Mouse (Mus musculus): Measurements from ENCODE around the gene Usp22. TPM values are rescaled to one million over a fixed set of nuclear protein-coding genes. Genes with fewer than 3 reads are reported as not detected.
"Not testable (repeated sequence)": the region's sequence is repeated elsewhere in the genome, so short reads cannot be mapped to it uniquely, and the experiment has no call there.

The Usp22 gene
- polyA plus RNA-seq, 1 experiment, result 14.2 TPM

GRCm38 (mm10) chr11:61143564-61144469 lies 31.0 kb downstream of the Usp22 start:
- H3K27ac ChIP-seq (ENCODE audit: control insufficient read depth, insufficient read depth, low read depth, low read length, poor library complexity), result peak overlapping the region; percentile 2; the same call in 1 of the 2 replicates
- TF ChIP-seq CTCF (IDR thresholded peaks at IDR 0.05; ENCODE audit: control insufficient read depth, insufficient read depth, low read length) (0 out of 2 replicates have a peak, but pooled peaks have one; percentile 24), POLR2A (IDR thresholded peaks at IDR 0.05; ENCODE audit: borderline replicate concordance, control insufficient read depth, low read depth, low read length) (no peak)

GRCm38 (mm10) chr11:61142941-61143530 lies 31.8 kb downstream of the Usp22 start:
- Histone ChIP-seq H3K4me1 (ENCODE audit: control insufficient read depth, insufficient read depth, low read length) (no peaks in the 10 kb centered on the region; the same call in 1 of the 2 replicates), H3K4me3 (replicated peaks; ENCODE audit: control insufficient read depth, low read depth, low read length) (peak overlapping the region; percentile 79), H3K27ac (ENCODE audit: control insufficient read depth, insufficient read depth, low read depth, low read length, poor library complexity) (peak overlapping the region; percentile 2)
- 5% methylated on average over 6 of the region's 6 CpGs for WGBS
- no peak for TF ChIP-seq POLR2A (IDR thresholded peaks at IDR 0.05; ENCODE audit: borderline replicate concordance, control insufficient read depth, low read depth, low read length)
- TF ChIP-seq CTCF (IDR thresholded peaks at IDR 0.05; ENCODE audit: control insufficient read depth, insufficient read depth, low read length), result no peak

More at GRCm38 (mm10) chr11:61143564-61144469, 31.0 kb downstream of the Usp22 start:
- WGBS, result 24% methylated on average over 7 of the region's 7 CpGs
- Histone ChIP-seq H3K4me3 (replicated peaks; ENCODE audit: control insufficient read depth, low read depth, low read length) (peak overlapping the region; percentile 79), H3K4me1 (ENCODE audit: control insufficient read depth, insufficient read depth, low read length) (no peaks in the 10 kb centered on the region; the same call in 1 of the 2 replicates)

- no peak for TF ChIP-seq CTCF (IDR thresholded peaks at IDR 0.05; ENCODE audit: control insufficient read depth, insufficient read depth, low read length)
- no peak for TF ChIP-seq POLR2A (IDR thresholded peaks at IDR 0.05; ENCODE audit: borderline replicate concordance, control insufficient read depth, low read depth, low read length)
- H3K4me3 ChIP-seq (replicated peaks; ENCODE audit: control insufficient read depth, low read depth, low read length), result peak overlapping the region; percentile 79
- peak overlapping the region; percentile 2; the same call in 1 of the 2 replicates for H3K27ac ChIP-seq (ENCODE audit: control insufficient read depth, insufficient read depth, low read depth, low read length, poor library complexity)
- H3K4me1 ChIP-seq (ENCODE audit: control insufficient read depth, insufficient read depth, low read length), result no peaks in the 10 kb centered on the region; the same call in 1 of the 2 replicates
- 0% methylated on average over 3 of the region's 3 CpGs for WGBS
Observed at GRCm38 (mm10) chr11:61142262-61142661, 32.6 kb downstream of the Usp22 start.

- Histone ChIP-seq H3K27ac (ENCODE audit: control insufficient read depth, insufficient read depth, low read depth, low read length, poor library complexity) (no peak overlapping the region), H3K4me1 (ENCODE audit: control insufficient read depth, insufficient read depth, low read length) (no peaks in the 10 kb centered on the region; the same call in 1 of the 2 replicates), H3K4me3 (replicated peaks; ENCODE audit: control insufficient read depth, low read depth, low read length) (no peak overlapping the region)
- TF ChIP-seq CTCF (IDR thresholded peaks at IDR 0.05; ENCODE audit: control insufficient read depth, insufficient read depth, low read length) (no peak), POLR2A (IDR thresholded peaks at IDR 0.05; ENCODE audit: borderline replicate concordance, control insufficient read depth, low read depth, low read length) (no peak)
- WGBS, result 58% methylated on average over 2 of the region's 2 CpGs
Observed at GRCm38 (mm10) chr11:61141693-61142092, 33.2 kb downstream of the Usp22 start.

GRCm38 (mm10) chr11:61132943-61133342 lies 41.9 kb downstream of the Usp22 start:
- Histone ChIP-seq H3K27ac (ENCODE audit: control insufficient read depth, insufficient read depth, low read depth, low read length, poor library complexity) (no peak overlapping the region), H3K4me3 (replicated peaks; ENCODE audit: control insufficient read depth, low read depth, low read length) (no peak overlapping the region), H3K4me1 (ENCODE audit: control insufficient read depth, insufficient read depth, low read length) (no peaks in the 10 kb centered on the region; the same call in 1 of the 2 replicates)
- no peak for TF ChIP-seq POLR2A (IDR thresholded peaks at IDR 0.05; ENCODE audit: borderline replicate concordance, control insufficient read depth, low read depth, low read length)
- no peak for TF ChIP-seq CTCF (IDR thresholded peaks at IDR 0.05; ENCODE audit: control insufficient read depth, insufficient read depth, low read length)
- WGBS, result 63% methylated on average over 2 of the region's 2 CpGs

- H3K27ac ChIP-seq (ENCODE audit: control insufficient read depth, insufficient read depth, low read depth, low read length, poor library complexity); H3K4me3 ChIP-seq (replicated peaks; ENCODE audit: control insufficient read depth, low read depth, low read length); H3K4me1 ChIP-seq (ENCODE audit: control insufficient read depth, insufficient read depth, low read length): not testable (repeated sequence)
- 64% methylated on average over 4 of the region's 4 CpGs for WGBS
Observed at GRCm38 (mm10) chr11:61130646-61131045, 44.2 kb downstream of the Usp22 start.

- 54% methylated on average over 10 of the region's 10 CpGs for WGBS
- TF ChIP-seq CTCF (IDR thresholded peaks at IDR 0.05; ENCODE audit: control insufficient read depth, insufficient read depth, low read length) (no peak), POLR2A (IDR thresholded peaks at IDR 0.05; ENCODE audit: borderline replicate concordance, control insufficient read depth, low read depth, low read length) (no peak)
- Histone ChIP-seq H3K4me1 (ENCODE audit: control insufficient read depth, insufficient read depth, low read length) (no peaks in the 10 kb centered on the region; the same call in 1 of the 2 replicates), H3K4me3 (replicated peaks; ENCODE audit: control insufficient read depth, low read depth, low read length) (no peak overlapping the region), H3K27ac (ENCODE audit: control insufficient read depth, insufficient read depth, low read depth, low read length, poor library complexity) (no peak overlapping the region)
Observed at GRCm38 (mm10) chr11:61129305-61129704, 45.5 kb downstream of the Usp22 start.

- WGBS, result 83% methylated on average over 8 of the region's 8 CpGs
- Histone ChIP-seq H3K27ac (ENCODE audit: control insufficient read depth, insufficient read depth, low read depth, low read length, poor library complexity) (no peak overlapping the region), H3K4me1 (ENCODE audit: control insufficient read depth, insufficient read depth, low read length) (no peaks in the 10 kb centered on the region), H3K4me3 (replicated peaks; ENCODE audit: control insufficient read depth, low read depth, low read length) (no peak overlapping the region)
- TF ChIP-seq CTCF (IDR thresholded peaks at IDR 0.05; ENCODE audit: control insufficient read depth, insufficient read depth, low read length) (no peak), POLR2A (IDR thresholded peaks at IDR 0.05; ENCODE audit: borderline replicate concordance, control insufficient read depth, low read depth, low read length) (no peak)
Observed at GRCm38 (mm10) chr11:61127421-61128055, 47.3 kb downstream of the Usp22 start.
